Mouse (Mus musculus): ENCODE measurements around the gene Runx2. TPM values are rescaled to one million over a fixed set of nuclear protein-coding genes. Genes with fewer than 3 reads are reported as not detected.
A peak's percentile ranks its signal among the peaks of the same experiment; 100 is the strongest.

Runx2 gene
- polyA plus RNA-seq, 1 experiment from 2014 or later: 1.2 TPM

DNA sequence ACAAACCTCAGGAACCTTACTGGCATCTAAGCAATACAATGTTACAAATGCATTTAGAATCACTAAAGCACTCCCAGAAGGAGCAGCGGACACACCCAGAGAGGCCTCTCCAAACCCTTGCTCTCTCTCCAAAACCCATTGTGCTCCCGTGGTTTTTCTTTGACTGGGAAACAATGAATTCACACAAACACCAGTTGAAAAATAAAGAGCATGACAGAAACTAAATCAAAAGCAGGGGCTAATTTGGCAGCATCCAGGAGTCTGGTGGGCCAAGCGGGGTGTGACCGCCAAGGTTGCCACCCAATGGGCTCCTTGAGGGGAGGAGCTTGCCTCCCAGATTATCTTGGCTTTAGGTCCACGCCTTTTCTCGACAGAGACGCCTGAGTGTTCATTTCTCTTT lies 341.9 kb downstream of the Runx2 start:
- H3K27me3 ChIP-seq (ENCODE audit: control insufficient read depth, insufficient read depth, low read depth, low read length): no peaks in the 10 kb centered on the region
- WGBS: 82% methylated on average over 7 of the region's 7 CpGs
- no peaks in the 10 kb centered on the region for H3K4me1 ChIP-seq (replicated peaks; ENCODE audit: control insufficient read depth, insufficient read depth, low read length)
- no peak overlapping the region for H3K4me2 ChIP-seq (ENCODE audit: low read depth, low read length)
- ATAC-seq (ENCODE audit: low read depth): no peak
- H3K36me3 ChIP-seq (ENCODE audit: control insufficient read depth, insufficient read depth, low read length): no peaks in the 10 kb centered on the region
- no peaks in the 10 kb centered on the region for H3K9me3 ChIP-seq (ENCODE audit: control insufficient read depth, low read length)
- no peak overlapping the region for H3K4me3 ChIP-seq (ENCODE audit: low read length)
- no peak overlapping the region for H3K27ac ChIP-seq (ENCODE audit: low read length)
- H3K9ac ChIP-seq (ENCODE audit: low read length): no peak overlapping the region

DNA sequence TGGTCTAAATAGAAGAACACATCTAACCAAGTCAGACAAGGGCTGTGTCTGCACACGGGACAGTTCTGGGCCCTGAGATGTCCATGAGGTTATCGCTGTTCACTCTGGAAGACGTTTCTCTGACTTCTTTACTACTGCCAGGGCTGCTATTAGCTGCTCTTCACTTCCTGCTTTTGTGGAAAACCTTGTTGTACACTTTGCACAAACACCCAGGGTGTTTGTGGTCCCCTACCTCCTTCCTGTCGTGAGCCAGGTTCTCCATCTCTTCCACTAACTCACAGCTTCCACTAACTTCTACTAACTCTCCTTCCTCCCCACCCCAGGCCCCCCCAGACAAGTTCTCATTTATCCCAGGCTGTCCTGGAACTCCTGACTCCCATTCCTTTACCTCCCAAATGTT lies 350.9 kb downstream of the Runx2 start:
- H3K4me2 ChIP-seq (ENCODE audit: low read depth, low read length): no peak overlapping the region
- 69% methylated on average over 4 of the region's 4 CpGs for WGBS
- H3K27ac ChIP-seq (ENCODE audit: low read length): no peak overlapping the region
- no peaks in the 10 kb centered on the region for H3K4me1 ChIP-seq (replicated peaks; ENCODE audit: control insufficient read depth, insufficient read depth, low read length)
- H3K9me3 ChIP-seq (ENCODE audit: control insufficient read depth, low read length): no peaks in the 10 kb centered on the region
- no peaks in the 10 kb centered on the region for H3K27me3 ChIP-seq (ENCODE audit: control insufficient read depth, insufficient read depth, low read depth, low read length)
- H3K9ac ChIP-seq (ENCODE audit: low read length): no peak overlapping the region
- H3K4me3 ChIP-seq (ENCODE audit: low read length): no peak overlapping the region
- no peak for ATAC-seq (ENCODE audit: low read depth)
- H3K36me3 ChIP-seq (ENCODE audit: control insufficient read depth, insufficient read depth, low read length): no peaks in the 10 kb centered on the region

DNA sequence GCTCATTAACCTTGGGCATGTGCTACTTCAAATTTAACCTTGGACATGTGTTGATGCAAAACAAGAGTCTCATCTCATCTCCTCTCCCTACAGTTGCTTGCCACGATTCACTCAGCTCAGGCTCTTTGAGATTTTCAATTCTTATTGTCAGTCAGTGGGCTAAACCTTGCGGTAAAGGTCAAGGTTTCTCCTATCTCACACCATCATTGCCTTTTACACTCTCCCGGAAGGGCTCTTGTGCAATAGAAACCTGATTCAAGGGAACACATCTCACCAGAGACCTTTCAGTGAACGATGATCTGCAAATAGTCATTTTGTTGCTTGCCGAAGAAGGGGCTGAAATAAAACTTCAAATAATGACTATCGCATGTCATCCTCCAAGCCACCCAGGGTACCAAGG lies 354.4 kb downstream of the Runx2 start:
- Histone ChIP-seq H3K9ac (ENCODE audit: low read length) (no peak overlapping the region), H3K4me1 (replicated peaks; ENCODE audit: control insufficient read depth, insufficient read depth, low read length) (no peaks in the 10 kb centered on the region), H3K4me2 (ENCODE audit: low read depth, low read length) (no peak overlapping the region), H3K27me3 (ENCODE audit: control insufficient read depth, insufficient read depth, low read depth, low read length) (peaks cover 5% of the 10 kb centered on the region; the same call in 1 of the 2 replicates), H3K27ac (ENCODE audit: low read length) (no peak overlapping the region), H3K9me3 (ENCODE audit: control insufficient read depth, low read length) (no peaks in the 10 kb centered on the region), H3K4me3 (ENCODE audit: low read length) (no peak overlapping the region), H3K36me3 (ENCODE audit: control insufficient read depth, insufficient read depth, low read length) (no peaks in the 10 kb centered on the region)
- WGBS: 86% methylated on average over 6 of the region's 6 CpGs
- no peak for ATAC-seq (ENCODE audit: low read depth)

DNA sequence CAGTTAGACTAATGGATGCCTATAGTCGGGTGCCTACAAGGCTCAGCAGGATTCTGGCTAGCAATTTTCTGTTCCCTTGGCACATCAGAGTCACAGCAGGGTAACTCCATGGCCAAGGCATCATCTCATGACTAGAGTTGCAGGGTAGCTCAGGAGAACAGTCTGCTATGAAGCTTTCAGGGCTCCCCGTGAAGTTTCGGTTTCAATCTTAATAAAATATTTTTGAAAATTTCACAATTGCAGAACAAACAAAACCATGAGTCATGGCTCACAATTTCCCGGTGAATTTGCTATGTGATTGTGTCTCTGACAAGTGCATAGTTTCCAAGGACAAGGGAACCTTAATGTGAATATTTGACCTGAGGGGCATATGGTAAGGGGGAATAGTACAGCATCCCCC lies 355.6 kb downstream of the Runx2 start:
- no peaks in the 10 kb centered on the region for H3K9me3 ChIP-seq (ENCODE audit: control insufficient read depth, low read length)
- no peak overlapping the region for H3K4me2 ChIP-seq (ENCODE audit: low read depth, low read length)
- ATAC-seq (ENCODE audit: low read depth): no peak
- H3K27ac ChIP-seq (ENCODE audit: low read length): no peak overlapping the region
- no peak overlapping the region for H3K4me3 ChIP-seq (ENCODE audit: low read length)
- WGBS: 69% methylated on average over 4 of the region's 4 CpGs
- H3K36me3 ChIP-seq (ENCODE audit: control insufficient read depth, insufficient read depth, low read length): no peaks in the 10 kb centered on the region
- H3K4me1 ChIP-seq (replicated peaks; ENCODE audit: control insufficient read depth, insufficient read depth, low read length): no peaks in the 10 kb centered on the region
- H3K27me3 ChIP-seq (ENCODE audit: control insufficient read depth, insufficient read depth, low read depth, low read length): peaks cover 5% of the 10 kb centered on the region; the same call in 1 of the 2 replicates
- H3K9ac ChIP-seq (ENCODE audit: low read length): no peak overlapping the region

DNA sequence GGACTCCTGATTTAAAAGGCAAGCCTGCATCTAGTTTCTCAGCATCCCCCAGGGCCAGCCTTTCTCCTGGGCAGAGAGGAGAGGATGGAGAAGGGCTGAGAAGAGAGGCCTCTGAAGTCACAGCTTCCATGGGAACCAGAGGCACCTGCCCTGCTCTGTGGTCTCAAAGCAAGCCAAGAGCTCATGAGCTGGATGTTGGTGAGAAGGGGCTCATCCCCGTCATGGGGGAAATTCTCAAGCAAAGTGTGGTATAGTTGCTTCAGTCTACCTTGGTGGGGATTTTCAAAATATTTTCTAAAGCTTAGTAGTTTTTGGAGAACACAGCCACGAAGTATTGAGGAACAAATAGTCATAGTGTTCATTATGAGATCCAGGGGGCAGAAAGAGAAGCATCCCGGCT lies 357.9 kb downstream of the Runx2 start:
- Histone ChIP-seq H3K4me1 (replicated peaks; ENCODE audit: control insufficient read depth, insufficient read depth, low read length) (no peaks in the 10 kb centered on the region), H3K4me3 (ENCODE audit: low read length) (no peak overlapping the region), H3K27ac (ENCODE audit: low read length) (no peak overlapping the region), H3K9ac (ENCODE audit: low read length) (no peak overlapping the region), H3K9me3 (ENCODE audit: control insufficient read depth, low read length) (no peaks in the 10 kb centered on the region), H3K27me3 (ENCODE audit: control insufficient read depth, insufficient read depth, low read depth, low read length) (peaks cover 5% of the 10 kb centered on the region; the same call in 1 of the 2 replicates), H3K4me2 (ENCODE audit: low read depth, low read length) (no peak overlapping the region), H3K36me3 (ENCODE audit: control insufficient read depth, insufficient read depth, low read length) (no peaks in the 10 kb centered on the region)
- 77% methylated on average over 3 of the region's 3 CpGs for WGBS
- no peak for ATAC-seq (ENCODE audit: low read depth)

DNA sequence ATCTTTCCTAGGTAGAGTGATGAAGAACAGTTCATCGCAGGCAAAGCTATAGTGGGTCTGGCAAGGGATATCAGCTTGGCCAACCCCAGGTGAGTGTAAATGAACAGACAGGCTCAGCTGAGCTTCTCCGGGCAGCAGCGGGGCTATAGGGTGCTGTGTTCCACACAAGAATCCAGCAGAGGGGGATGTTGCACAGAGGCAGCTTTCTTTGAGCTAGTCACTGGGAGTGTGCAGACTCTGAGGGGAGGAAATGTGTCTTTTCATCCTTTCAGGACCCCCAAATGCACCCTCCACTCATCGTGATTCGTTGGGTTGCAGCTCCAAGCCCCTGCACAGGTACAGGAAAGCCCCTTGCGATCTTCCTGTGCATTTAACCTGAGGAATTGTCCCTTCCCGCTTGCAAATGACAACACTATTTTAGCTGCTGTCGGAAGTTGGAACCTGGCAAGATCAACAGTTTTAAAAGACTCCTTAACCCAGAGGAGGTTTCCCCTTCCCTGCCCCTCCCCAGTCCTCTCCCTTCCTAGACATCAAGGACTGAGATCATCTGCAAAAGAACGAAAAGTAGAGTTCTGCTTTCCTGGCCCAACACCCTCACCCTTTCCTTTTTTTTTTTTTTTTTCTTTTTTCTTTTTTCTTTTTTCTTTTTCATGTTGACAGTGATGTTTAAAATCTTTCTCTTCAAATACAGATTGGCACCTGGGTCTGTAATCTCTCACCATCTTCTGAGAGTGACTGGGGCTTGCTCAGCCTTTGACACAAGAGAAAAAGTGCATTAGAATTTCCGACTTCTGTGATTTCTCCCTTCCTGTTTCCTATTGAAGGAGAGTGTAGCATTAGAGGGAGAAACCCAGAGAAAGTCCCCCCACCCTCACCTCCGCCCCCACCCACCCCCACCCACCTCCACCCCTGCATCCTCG lies 358.7 kb downstream of the Runx2 start:
- H3K9me3 ChIP-seq (ENCODE audit: control insufficient read depth, low read length): no peaks in the 10 kb centered on the region
- H3K4me1 ChIP-seq (replicated peaks; ENCODE audit: control insufficient read depth, insufficient read depth, low read length): no peaks in the 10 kb centered on the region
- H3K27ac ChIP-seq (ENCODE audit: low read length): no peak overlapping the region
- H3K4me2 ChIP-seq (ENCODE audit: low read depth, low read length): no peak overlapping the region
- no peak overlapping the region for H3K4me3 ChIP-seq (ENCODE audit: low read length)
- peak; percentile 76 for ATAC-seq (ENCODE audit: low read depth)
- no peak overlapping the region for H3K9ac ChIP-seq (ENCODE audit: low read length)
- peaks cover 5% of the 10 kb centered on the region; the same call in 1 of the 2 replicates for H3K27me3 ChIP-seq (ENCODE audit: control insufficient read depth, insufficient read depth, low read depth, low read length)
- WGBS: 23% methylated on average over 12 of the region's 12 CpGs
- no peaks in the 10 kb centered on the region for H3K36me3 ChIP-seq (ENCODE audit: control insufficient read depth, insufficient read depth, low read length)

DNA sequence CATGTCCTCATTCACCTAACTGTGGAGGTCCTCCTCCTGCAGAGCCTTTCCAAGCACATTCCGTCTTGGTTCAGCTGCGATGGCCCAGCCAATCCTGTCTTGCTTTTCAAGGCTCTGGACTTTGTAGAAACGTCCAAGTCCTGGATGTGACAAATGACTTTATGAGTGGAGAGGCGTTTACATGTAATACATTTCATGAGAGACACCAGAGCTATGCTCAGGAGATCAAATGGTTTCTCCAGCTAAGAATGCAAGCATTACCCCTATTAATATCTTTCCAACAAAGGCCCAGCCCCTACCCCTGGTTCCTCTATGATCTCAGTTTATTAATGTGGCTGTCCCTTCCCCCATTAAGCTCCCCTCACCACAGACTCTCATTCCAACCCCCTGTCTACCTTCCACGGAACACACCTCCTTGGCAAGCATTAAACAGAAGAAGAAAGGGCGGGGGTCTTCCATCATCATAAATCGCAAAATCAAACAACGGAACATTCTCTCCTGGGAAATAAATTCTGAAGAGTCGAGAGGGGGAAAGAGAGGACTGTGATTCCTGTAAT lies 364.6 kb downstream of the Runx2 start:
- no peaks in the 10 kb centered on the region for H3K36me3 ChIP-seq (ENCODE audit: control insufficient read depth, insufficient read depth, low read length)
- H3K4me2 ChIP-seq (ENCODE audit: low read depth, low read length): no peak overlapping the region
- ATAC-seq (ENCODE audit: low read depth): no peak
- 42% methylated on average over 9 of the region's 9 CpGs for WGBS
- H3K27ac ChIP-seq (ENCODE audit: low read length): no peak overlapping the region
- peaks cover 3% of the 10 kb centered on the region; the same call in 1 of the 2 replicates for H3K9me3 ChIP-seq (ENCODE audit: control insufficient read depth, low read length)
- no peak overlapping the region for H3K4me3 ChIP-seq (ENCODE audit: low read length)
- H3K9ac ChIP-seq (ENCODE audit: low read length): no peak overlapping the region
- no peaks in the 10 kb centered on the region for H3K27me3 ChIP-seq (ENCODE audit: control insufficient read depth, insufficient read depth, low read depth, low read length)
- no peaks in the 10 kb centered on the region for H3K4me1 ChIP-seq (replicated peaks; ENCODE audit: control insufficient read depth, insufficient read depth, low read length)

Other genes starting within 250 kb of the Runx2 start
- 17.5 and 20.4 TPM in 2 replicates for gene Supt3, start 37.6 kb downstream of the Runx2 start, polyA plus RNA-seq (2015; fragmentation: Nextera tagmentation; extraction: Ambion mirVana)